Mouse (Mus musculus) heart, embryonic 13.5 days (tissue): ENCODE measurements around the gene Gpr183. TPM values are rescaled to one million over a fixed set of nuclear protein-coding genes. Genes with fewer than 3 reads are reported as not detected.

ENCODE experiments used
- ATAC-seq: fragments of 200-750 bp; cut with Nextera tagmentation; 2 replicates; pipeline ENCODE4 v1.8.0; 2017; ENCODE audit warnings: moderate TSS enrichment; ENCODE audit not compliant: insufficient number of reproducible peaks, low FRiP score, low TSS enrichment; ENCODE audit errors: extremely low read depth
- H3K27ac ChIP-seq: fragments of 300-500 bp; sonication (generic); replicated peaks from 2 replicates; pipeline ENCODE4 v1.5.1; 2015; ENCODE audit warnings: moderate library complexity, mild to moderate bottlenecking, inconsistent platforms
- H3K27me3 ChIP-seq: fragments of 300-500 bp; sonication (generic); replicated peaks from 2 replicates; pipeline ENCODE4 v1.6.1; 2015; ENCODE audit warnings: mild to moderate bottlenecking, inconsistent platforms
- H3K36me3 ChIP-seq: fragments of 300-500 bp; sonication (generic); 2 replicates; pipeline ENCODE4 v1.6.1; 2015; ENCODE audit warnings: mild to moderate bottlenecking, inconsistent platforms
- H3K4me1 ChIP-seq: fragments of 300-500 bp; sonication (generic); 2 replicates; pipeline ENCODE4 v1.6.1; 2015; ENCODE audit warnings: inconsistent platforms
- H3K4me2 ChIP-seq: fragments of 300-500 bp; sonication (generic); 2 replicates; pipeline ENCODE4 v1.6.1; 2015; ENCODE audit warnings: inconsistent platforms, mild to moderate bottlenecking, moderate library complexity
- H3K4me3 ChIP-seq: fragments of 300-500 bp; sonication (generic); 2 replicates; pipeline ENCODE4 v1.5.1; 2015; ENCODE audit warnings: moderate library complexity, mild to moderate bottlenecking, inconsistent platforms
- H3K9ac ChIP-seq: fragments of 300-500 bp; sonication (generic); 2 replicates; pipeline ENCODE4 v1.6.1; 2015; ENCODE audit warnings: inconsistent platforms, mild to moderate bottlenecking, moderate library complexity
- H3K9me3 ChIP-seq: fragments of 300-500 bp; sonication (generic); 2 replicates; pipeline ENCODE4 v1.6.1; 2016; ENCODE audit warnings: inconsistent platforms
- WGBS: fragments of 180-500 bp; shearing (Covaris S2); methylation state at CpG from one replicate; pipeline ENCODE4 v1.1.7; 2015; ENCODE audit warnings: mixed read lengths; 5-methylcytosine and 5-hydroxymethylcytosine counted together
- polyA plus RNA-seq: library from polyadenylated mRNA; unstranded; fragments of >200 nt; fragmentation: Nextera tagmentation; extraction: Ambion mirVana; gene quantifications from 2 replicates; pipeline ENCODE4 v1.2.1, GENCODE M21; 2015

Gpr183 gene
- polyA plus RNA-seq, 1 experiment from 2014 or later = 2.3 TPM

DNA sequence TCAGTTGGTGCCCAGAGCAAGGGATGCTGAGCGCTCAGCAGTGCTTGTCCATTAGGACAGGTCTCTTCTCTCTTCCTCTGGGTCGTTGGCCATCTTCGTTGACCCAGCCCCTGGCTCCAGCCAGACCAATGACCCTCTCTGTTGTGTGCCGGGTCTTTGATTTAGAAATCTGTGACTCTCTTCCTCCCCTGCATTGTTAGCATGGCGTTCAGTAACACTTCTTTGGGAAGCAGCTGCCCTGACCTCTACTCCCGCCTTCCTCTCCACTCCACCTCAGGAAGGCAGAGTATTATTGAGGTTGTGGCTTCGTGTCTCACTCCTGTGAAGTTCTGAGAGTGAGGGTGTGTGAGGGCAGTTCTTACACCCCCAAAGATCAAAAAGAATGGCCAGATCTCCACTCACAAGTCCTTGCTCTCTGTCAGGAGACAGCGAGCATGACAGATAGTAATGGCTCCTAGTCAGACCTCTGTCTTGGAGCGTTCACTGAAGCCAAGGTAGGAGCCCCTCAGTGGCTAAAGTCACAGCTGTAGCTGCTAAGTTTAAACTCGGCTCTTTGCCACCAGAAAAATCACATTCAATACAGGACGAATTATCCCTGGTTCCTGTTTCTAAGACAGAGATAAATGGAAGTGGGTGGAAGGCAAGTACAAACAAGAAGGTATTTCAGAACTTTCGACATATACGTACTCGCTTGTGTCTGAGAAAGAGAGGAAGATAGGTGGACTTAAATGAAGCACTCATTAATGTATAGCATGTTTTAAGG, 2.7 kb downstream of the Gpr183 start:
- ATAC-seq = no peak
- peak overlapping the region; percentile 67 for H3K27ac ChIP-seq
- no peaks in the 10 kb centered on the region for H3K36me3 ChIP-seq
- no peaks in the 10 kb centered on the region for H3K27me3 ChIP-seq
- H3K9ac ChIP-seq = no peak overlapping the region
- H3K4me3 ChIP-seq = no peak overlapping the region
- peak overlapping the region; percentile 41 for H3K4me2 ChIP-seq
- H3K4me1 ChIP-seq = peaks cover 48% of the 10 kb centered on the region
- no peaks in the 10 kb centered on the region for H3K9me3 ChIP-seq
- WGBS = 62% methylated on average over 14 of the region's 14 CpGs

DNA sequence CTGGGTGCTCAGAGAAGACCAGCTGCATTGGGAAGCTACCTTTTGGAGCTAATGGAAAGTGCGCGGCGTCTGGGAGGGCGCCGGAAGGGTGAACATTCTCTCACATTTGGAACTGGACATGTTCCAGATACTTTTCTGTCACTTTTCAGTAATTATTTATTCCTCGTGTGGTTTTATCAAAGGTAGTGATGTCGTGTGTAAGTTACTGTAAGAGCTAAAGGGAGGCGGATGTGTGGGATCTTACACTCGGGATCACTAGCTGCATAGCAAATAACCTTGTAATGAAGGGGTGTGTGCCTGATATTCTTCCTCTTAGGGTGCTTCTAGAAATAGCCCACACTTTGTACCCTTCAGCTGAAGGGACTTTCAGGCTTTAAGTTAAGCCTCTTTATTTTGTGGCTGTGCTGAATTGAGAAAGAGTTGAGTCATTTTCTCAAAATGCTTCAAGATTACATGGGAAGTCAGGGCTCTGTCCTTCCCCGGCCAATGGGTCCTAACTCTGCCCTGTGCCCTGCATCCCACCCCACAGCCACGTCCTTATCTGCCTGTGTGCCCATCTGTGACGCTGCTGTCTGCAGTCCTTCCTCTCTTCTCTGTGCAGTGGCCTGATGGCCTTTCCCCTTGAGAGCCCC, 3.4 kb downstream of the Gpr183 start:
- Histone ChIP-seq H3K27me3 (no peaks in the 10 kb centered on the region), H3K4me3 (no peak overlapping the region), H3K27ac (peak overlapping the region; percentile 67), H3K9me3 (no peaks in the 10 kb centered on the region), H3K4me1 (peaks cover 44% of the 10 kb centered on the region), H3K4me2 (peak overlapping the region; percentile 41), H3K9ac (peak overlapping the region; percentile 44; the same call in 1 of the 2 replicates), H3K36me3 (no peaks in the 10 kb centered on the region)
- no peak for ATAC-seq
- WGBS = 48% methylated on average over 12 of the region's 12 CpGs

DNA sequence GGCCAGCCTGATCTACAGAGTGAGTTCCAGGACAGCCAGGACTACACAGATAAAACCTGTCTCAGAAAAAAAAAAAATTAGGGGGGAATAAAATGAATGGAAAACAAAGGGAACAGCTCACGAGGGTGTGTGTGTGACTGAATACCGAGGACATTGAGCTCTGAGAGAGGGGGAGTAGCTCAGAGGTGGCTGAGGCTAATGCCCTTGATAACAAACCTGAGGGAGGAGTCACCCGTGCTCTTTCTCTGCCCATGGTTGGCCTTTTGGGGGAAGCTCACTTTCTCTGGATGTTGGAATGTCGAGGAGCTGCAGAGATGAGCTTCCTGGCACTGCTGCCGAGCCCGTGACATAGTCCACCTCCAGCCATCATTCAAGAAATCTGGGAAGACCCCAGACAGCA, 4.0 kb downstream of the Gpr183 start:
- Histone ChIP-seq H3K4me1 (peaks cover 44% of the 10 kb centered on the region), H3K9me3 (no peaks in the 10 kb centered on the region), H3K27ac (peak overlapping the region; percentile 67), H3K27me3 (no peaks in the 10 kb centered on the region), H3K9ac (peak overlapping the region; percentile 44; the same call in 1 of the 2 replicates), H3K36me3 (no peaks in the 10 kb centered on the region), H3K4me2 (peak overlapping the region; percentile 41), H3K4me3 (no peak overlapping the region)
- 19% methylated on average over 6 of the region's 6 CpGs for WGBS
- ATAC-seq = no peak

DNA sequence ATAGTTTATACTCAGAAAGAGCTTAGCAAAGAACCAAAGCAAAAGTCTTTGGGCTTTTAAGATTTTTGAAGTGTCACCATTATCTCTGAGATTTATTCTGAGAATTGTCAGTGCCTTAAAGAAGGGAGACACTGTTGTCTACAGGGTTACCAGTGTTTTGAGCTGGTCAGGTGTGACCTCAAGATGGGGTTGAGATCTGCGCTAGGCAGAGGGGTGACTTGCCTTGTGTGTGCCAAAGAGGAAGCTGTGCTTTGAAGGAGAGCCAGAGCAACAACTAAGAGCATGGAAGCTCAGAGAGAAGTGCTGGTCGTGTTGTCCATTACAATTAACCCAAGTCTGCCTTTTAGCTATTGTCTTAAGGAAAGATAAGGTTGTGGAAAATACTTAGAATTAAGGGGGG, 4.5 kb downstream of the Gpr183 start:
- Histone ChIP-seq H3K4me1 (peaks cover 44% of the 10 kb centered on the region), H3K9ac (no peak overlapping the region), H3K4me2 (no peak overlapping the region), H3K36me3 (no peaks in the 10 kb centered on the region), H3K27me3 (no peaks in the 10 kb centered on the region), H3K27ac (no peak overlapping the region), H3K4me3 (no peak overlapping the region), H3K9me3 (no peaks in the 10 kb centered on the region)
- no peak for ATAC-seq
- WGBS = 67% methylated on average over 2 of the region's 2 CpGs

DNA sequence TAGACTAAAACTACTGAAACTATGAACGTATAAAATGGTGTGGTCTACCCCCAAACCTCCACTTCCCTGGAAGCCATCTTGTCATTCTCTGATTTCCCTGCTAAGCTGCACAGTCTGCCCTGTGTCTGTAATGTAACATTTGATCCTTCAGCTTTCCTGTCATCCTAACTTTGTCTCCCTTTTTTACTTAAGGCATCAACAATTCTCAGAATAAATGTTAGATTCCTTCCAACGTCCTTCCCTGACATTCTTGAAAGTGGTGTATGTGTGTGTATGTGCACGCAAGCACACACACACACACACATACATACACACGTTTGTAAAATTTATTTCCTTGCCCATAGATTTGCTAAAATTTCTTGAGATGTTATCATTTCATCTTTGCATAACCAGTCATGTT, 5.0 kb downstream of the Gpr183 start:
- H3K4me3 ChIP-seq = no peak overlapping the region
- H3K9me3 ChIP-seq = no peaks in the 10 kb centered on the region
- H3K27me3 ChIP-seq = no peaks in the 10 kb centered on the region
- no peak overlapping the region for H3K27ac ChIP-seq
- H3K36me3 ChIP-seq = no peaks in the 10 kb centered on the region
- H3K4me1 ChIP-seq = peaks cover 44% of the 10 kb centered on the region
- H3K9ac ChIP-seq = no peak overlapping the region
- no peak for ATAC-seq
- WGBS = 85% methylated on average over 4 of the region's 4 CpGs
- no peak overlapping the region for H3K4me2 ChIP-seq

DNA sequence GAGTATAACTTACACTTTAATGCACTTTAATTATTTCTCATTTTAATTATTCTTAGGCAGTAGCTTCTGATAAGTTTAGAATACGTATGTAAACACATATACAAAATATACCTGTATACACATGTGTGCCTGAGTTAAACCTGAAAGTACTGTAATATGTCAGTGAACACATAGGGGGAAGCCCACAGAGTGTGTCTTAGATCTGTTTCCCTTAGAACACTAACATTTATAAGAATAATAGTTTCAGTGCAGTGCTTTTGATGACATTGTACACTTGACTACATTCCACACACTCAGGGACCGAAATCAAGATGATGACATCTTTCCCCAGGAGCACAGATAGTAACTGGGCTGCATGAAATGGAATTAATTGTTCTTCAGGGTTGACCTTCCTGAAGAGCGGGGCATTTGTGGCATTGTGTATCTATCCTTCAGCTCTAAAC, 5.4 kb downstream of the Gpr183 start:
- ATAC-seq = no peak
- no peak overlapping the region for H3K4me3 ChIP-seq
- no peak overlapping the region for H3K9ac ChIP-seq
- H3K27ac ChIP-seq = no peak overlapping the region
- 0 out of 2 replicates have a peak, but pooled peaks cover 3% of the 10 kb centered on the region for H3K36me3 ChIP-seq
- H3K9me3 ChIP-seq = no peaks in the 10 kb centered on the region
- no peak overlapping the region for H3K4me2 ChIP-seq
- H3K4me1 ChIP-seq = peaks cover 41% of the 10 kb centered on the region
- H3K27me3 ChIP-seq = no peaks in the 10 kb centered on the region
- 86% methylated on average over 3 of the region's 3 CpGs for WGBS

DNA sequence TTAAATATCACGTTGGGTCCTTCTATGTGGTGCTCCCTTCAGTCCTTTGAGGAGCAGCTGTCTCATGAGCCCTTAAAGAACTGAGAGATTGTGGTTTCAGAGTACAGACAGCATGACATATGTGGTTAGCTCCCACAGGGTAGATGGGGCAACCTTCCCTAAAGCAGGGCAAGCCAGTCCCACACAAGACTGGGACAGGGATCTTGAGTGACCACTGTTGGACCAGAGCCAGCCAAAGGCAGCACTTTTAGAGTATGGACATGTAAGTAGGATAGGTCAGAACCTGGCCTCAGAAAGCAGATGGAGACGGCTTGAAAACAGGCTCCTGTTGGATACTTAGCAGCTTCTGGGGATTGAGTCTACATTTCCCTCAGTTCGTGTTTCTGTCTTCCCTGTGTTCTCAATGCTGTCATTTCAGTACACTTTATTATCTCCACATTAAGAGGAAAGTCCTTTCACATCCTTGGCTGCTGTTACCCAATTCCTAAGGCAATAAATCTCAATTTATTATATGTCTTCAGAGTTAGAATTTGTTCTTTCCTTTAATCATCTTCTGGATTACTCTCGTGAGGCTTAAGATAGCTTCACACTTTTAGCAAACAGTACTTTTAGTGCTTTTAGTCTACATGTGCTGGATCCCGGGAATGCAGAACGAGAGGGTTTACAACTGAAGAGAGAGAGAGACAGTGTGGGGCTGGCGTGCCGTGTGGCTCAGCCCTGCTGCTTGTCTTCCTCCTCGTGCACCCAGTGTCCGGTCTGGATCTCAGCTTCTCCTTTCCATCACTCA, 6.1 kb downstream of the Gpr183 start:
- no peak overlapping the region for H3K9ac ChIP-seq
- H3K27ac ChIP-seq = no peak overlapping the region
- no peak overlapping the region for H3K4me2 ChIP-seq
- no peak for ATAC-seq
- peaks cover 42% of the 10 kb centered on the region for H3K4me1 ChIP-seq
- 0 out of 2 replicates have a peak, but pooled peaks cover 5% of the 10 kb centered on the region for H3K36me3 ChIP-seq
- WGBS = 76% methylated on average over 10 of the region's 10 CpGs
- no peaks in the 10 kb centered on the region for H3K9me3 ChIP-seq
- H3K27me3 ChIP-seq = no peaks in the 10 kb centered on the region
- H3K4me3 ChIP-seq = no peak overlapping the region

DNA sequence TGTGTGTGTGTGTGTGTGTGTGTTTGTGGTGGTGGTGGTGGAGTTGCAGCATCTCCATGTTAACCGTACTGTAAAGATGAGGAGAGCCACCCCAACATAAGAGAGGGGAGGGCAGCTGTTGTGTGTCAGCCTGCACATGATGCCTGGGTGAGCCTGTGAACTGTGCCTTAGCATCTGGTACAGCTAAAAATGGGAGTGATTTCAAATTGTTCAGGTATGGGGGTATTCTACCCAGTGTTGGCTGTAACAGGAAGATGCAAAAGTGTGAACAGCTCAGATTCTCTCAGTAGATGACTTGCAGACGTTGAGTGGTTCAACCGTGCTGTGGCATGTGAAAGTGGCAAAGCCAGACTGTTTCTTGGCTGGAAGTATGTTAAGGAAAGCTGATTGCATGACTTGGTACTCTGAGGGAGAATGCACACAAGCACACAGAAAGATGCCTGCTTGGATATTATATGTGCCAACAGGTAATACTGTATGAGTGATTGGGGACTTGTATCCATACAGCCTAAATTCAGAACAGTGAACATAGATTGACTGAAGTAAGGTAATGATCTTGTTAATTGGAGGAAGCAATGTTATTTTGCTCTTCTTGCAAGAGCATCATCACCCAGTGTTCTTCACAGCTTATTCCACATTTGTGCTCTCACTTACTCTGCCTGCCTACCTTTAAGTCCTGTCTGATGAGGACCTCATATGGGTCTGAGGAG, 6.8 kb downstream of the Gpr183 start:
- ATAC-seq = no peak
- H3K9ac ChIP-seq = no peak overlapping the region
- H3K27ac ChIP-seq = no peak overlapping the region
- 0 out of 2 replicates have a peak, but pooled peaks cover 6% of the 10 kb centered on the region for H3K36me3 ChIP-seq
- WGBS = 70% methylated on average over 3 of the region's 3 CpGs
- no peaks in the 10 kb centered on the region for H3K27me3 ChIP-seq
- H3K4me3 ChIP-seq = no peak overlapping the region
- no peaks in the 10 kb centered on the region for H3K9me3 ChIP-seq
- H3K4me2 ChIP-seq = no peak overlapping the region
- H3K4me1 ChIP-seq = peaks cover 36% of the 10 kb centered on the region

DNA sequence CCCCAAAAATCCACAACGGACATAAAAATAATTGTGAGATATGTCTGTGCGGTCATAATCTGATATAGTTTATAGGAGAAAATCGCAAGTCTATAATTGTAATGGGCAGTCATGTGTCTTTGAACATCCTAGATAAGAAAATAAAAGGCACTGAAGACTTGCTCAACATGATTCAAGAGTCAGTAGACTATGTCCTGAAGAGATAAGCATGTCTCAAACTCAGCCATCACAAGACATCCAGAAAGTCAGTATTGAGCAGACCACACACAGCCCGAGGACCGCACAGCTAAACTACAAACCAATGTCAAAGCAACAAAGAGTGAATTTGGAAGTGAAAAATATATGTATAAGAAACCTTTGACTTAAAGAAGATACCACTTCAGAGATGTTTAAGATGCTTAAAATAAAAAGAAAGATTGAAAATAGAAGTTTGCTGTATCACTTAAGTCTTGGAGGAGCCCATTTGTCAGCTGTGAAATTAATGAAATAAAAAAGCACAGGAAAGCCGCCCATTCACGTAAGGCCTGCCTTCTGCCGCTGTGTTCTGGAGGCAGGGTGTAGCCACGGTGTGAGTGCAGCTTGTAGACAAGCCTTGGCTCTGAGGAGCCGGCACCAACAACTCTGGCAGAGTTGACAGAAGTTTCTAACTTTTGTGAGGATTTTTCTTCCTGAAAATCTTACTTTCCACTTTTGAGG, 7.7 kb downstream of the Gpr183 start:
- H3K27me3 ChIP-seq = no peaks in the 10 kb centered on the region
- 86% methylated on average over 10 of the region's 10 CpGs for WGBS
- no peak for ATAC-seq
- H3K4me3 ChIP-seq = no peak overlapping the region
- no peaks in the 10 kb centered on the region for H3K9me3 ChIP-seq
- H3K9ac ChIP-seq = no peak overlapping the region
- no peak overlapping the region for H3K27ac ChIP-seq
- H3K4me1 ChIP-seq = peaks cover 29% of the 10 kb centered on the region
- H3K4me2 ChIP-seq = no peak overlapping the region
- 0 out of 2 replicates have a peak, but pooled peaks cover 8% of the 10 kb centered on the region for H3K36me3 ChIP-seq

DNA sequence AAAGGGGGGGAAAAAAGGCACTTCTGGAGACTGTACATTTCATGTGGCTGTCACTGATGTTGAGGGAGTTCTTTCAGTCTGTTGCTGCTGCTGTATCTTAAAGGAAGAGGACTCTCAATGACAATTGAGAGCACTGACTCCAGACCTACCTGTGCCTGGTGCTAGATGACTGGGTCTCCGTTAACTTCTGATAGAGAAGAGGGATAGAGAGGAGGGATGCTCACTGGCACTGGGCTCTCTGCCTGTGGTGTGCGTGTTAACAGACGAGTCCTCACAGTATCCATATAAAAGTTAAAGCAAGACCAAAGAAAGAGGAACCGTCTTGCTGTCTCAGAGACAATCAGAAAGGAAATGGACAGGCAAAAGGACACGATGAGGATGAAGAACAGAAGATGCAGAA, 8.7 kb downstream of the Gpr183 start:
- peaks cover 24% of the 10 kb centered on the region for H3K4me1 ChIP-seq
- 86% methylated on average over 5 of the region's 5 CpGs for WGBS

More for the DNA sequence above, 8.7 kb downstream of the Gpr183 start:
- Histone ChIP-seq H3K27ac (no peak overlapping the region), H3K27me3 (no peaks in the 10 kb centered on the region), H3K9me3 (no peaks in the 10 kb centered on the region), H3K4me2 (no peak overlapping the region), H3K9ac (no peak overlapping the region), H3K4me3 (no peak overlapping the region), H3K36me3 (0 out of 2 replicates have a peak, but pooled peaks cover 8% of the 10 kb centered on the region)
- no peak for ATAC-seq
